Mouse (Mus musculus): ENCODE data around the gene Tm4sf4.

The Tm4sf4 gene

GRCm38 (mm10) chr3:57480640-57481039, 55.5 kb downstream of the Tm4sf4 start:
- no peak for DNase-seq (ENCODE audit: low spot score)

GRCm38 (mm10) chr3:57481981-57482380, 56.9 kb downstream of the Tm4sf4 start:
- DNase-seq (ENCODE audit: low spot score): no peak

GRCm38 (mm10) chr3:57486068-57486467, 61.0 kb downstream of the Tm4sf4 start:
- DNase-seq (ENCODE audit: low spot score): no peak

- no peak for DNase-seq (ENCODE audit: low spot score)
These were observed 62.5 kb downstream of the Tm4sf4 start for GRCm38 (mm10) chr3:57487455-57488153.
